Mouse (Mus musculus) forelimb bud, embryonic 11.5 days (tissue): ENCODE data around the gene Pitx1.

Experiments used
- DNase-seq: peaks from one replicate; pipeline ENCODE4 v3.0.0-alpha.2; 2012; ENCODE audit warnings: low read depth, low spot score

Gene Pitx1

DNA sequence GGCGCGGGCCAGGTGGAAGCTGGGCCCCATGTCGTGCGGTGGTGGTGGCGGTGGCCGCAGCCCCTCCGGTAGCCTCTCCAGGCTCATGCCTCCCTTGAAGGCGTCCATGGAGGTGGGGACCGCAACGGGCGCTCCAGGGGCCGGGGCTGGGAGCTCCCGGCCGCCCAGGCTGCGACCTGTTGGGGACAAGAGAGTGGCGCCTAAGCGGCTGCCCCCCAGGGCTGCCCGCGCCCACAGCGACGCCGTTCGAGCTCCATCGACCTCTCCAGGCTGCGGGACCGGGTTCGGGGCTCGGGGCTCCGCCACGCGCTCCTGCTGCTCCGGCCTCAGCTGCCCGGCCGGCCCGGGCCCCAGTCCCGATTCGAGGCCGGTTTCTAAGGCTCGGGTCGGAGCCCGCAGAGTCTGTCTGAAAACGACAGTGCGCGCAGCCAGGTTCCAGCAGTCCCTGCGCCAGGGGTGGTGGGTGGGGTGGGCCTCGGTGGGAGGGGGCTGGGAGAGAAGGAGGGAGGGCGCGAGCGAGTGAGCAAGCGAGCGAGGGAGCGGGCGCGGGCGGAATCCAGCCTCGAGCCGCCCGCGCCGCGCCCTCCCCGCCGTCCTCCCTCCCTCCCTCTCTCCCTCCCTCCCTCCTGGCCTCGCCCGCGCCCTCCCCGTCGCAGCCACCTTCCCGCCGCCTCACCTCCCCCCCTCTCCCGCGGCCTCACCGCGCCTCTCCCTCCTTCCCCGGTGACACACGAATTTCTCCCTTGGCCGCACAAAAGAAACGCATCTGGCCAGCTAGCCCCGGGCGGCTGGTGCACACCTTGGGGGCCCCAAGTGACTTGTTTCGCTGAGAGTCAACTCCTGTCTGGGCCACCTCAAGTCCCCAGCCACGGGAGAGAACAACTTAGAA is 4.9 kb downstream of the Pitx1 start:
- DNase-seq, result no peak

DNA sequence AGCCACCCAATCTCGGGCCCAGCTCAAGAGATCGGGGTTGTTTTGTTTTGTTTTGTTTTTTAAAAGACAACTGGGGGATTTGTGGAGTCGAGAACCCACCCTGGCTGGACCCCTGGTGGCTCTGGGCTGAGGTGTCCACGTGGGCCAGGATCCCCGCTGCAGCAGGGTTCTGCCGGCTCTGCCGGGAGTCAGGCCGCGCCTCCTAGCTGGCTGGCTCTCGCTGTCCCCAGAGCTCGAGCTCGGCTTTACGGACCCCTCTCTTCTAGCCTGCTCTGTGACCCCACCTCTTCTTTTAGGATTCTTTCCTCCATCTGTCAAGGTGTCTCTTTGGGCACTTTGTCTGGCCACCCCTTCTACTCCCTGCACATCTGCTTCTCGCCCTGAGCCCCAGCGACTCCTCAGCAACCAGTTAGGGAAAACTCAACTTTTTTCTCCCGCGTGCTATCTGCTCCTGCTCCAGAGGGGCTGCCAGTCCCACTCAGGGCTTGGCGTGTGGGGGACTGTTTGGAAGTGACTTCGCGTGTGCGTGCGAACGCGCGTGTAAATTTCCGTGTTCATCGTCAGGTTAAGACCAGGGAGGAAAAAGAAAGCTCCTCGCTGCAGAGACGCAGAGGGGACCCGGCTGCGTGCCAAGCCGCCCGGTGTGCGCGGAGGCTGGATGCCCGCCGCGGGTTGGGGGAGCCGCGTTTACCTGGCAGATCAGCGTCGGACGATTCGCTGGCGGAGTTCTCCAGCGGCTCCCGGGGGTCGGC is 5.7 kb downstream of the Pitx1 start:
- DNase-seq, result no peak

DNA sequence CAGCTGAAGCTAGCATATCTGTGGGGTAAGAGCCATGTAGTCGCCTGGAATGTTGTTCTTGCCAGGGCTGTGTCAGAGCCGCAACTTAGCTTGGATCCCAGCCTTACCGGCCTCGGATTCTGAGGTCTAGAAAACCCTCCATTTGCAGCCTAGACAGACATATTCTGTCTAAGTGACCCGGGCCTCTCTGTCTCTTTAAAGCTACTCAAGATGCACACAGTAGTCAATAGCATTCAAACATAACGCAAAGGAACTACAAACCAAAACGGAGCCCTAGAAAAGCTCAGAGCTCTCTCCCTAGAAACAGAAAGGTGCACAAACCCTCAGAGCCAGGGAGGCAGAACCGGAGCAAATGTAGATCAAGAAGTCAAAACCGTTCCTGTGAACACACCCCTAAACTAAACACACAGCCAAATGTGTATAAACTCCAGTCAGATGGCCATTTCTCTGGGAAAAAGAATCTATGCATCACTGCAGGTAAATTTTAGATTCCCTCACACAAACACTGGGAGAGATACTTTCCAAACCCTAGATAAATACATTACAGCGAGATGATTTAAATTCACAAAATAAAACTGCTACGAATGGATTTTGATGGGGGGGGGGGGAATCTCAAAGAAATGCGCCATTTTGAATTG is 6.9 kb downstream of the Pitx1 start:
- DNase-seq, result no peak

DNA sequence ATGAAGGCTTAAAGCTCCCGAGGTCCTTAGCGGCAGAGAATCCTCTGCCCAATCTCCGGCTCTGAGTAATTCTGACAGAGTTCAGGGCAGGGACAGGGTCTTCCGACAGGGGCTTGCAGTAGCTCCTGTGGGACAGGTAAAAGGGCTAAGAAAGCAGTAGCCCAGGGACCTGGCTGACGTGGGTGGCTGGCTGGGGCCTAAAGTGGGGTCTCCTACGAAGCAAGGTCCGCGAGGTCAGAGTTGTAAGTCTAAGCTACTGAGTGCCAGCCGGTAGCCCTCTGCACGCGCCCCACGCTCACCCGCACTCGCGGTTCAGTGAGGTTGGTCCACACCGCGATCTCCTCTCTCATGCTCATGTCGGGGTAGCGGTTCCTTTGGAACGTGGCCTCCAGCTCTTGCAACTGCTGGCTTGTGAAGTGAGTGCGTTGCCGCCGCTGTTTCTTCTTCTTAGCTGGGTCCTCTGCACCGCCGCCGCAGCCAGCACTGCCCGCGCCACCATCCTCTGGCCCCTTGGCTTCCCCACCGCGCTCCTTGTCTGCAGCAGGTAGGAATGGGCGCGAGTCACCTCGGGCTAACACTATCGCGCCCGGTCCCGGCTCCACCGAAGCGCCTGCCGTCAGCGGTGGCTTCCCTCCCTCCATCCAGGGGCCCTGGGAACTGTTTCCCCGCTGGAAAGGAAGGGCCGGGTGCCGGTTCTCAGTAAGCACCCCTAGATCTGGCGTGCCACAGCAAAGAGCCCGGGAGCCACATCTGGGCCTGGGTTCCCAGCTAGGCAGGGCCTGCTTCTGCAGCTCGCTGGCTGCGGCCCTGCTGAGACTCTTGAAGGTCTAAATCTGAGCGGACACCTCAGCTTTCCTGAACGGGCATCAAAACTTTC is 7.6 kb downstream of the Pitx1 start:
- no peak for DNase-seq

DNA sequence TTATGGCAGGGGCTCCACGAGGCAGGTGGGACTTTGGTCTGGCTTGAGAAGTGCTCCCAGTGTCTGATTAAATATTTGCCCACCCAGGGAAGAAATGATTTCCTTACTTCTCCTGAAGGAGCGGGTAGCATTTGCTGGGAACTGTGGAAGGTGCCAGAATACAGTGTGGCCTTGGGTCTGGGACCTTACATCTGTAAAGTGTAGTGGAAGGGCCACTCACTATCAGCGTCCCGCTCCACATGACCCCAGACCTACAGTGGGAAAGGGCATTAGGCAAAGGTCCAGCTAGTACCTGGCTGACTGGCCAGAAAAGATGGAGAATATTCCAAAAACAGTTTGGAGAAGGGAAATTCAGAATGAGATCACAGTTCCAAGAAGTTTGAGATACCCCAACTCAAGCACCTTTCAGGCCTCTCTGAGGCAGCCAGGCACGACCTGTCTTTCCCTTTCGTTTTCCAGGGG is 8.3 kb downstream of the Pitx1 start:
- DNase-seq, result no peak

DNA sequence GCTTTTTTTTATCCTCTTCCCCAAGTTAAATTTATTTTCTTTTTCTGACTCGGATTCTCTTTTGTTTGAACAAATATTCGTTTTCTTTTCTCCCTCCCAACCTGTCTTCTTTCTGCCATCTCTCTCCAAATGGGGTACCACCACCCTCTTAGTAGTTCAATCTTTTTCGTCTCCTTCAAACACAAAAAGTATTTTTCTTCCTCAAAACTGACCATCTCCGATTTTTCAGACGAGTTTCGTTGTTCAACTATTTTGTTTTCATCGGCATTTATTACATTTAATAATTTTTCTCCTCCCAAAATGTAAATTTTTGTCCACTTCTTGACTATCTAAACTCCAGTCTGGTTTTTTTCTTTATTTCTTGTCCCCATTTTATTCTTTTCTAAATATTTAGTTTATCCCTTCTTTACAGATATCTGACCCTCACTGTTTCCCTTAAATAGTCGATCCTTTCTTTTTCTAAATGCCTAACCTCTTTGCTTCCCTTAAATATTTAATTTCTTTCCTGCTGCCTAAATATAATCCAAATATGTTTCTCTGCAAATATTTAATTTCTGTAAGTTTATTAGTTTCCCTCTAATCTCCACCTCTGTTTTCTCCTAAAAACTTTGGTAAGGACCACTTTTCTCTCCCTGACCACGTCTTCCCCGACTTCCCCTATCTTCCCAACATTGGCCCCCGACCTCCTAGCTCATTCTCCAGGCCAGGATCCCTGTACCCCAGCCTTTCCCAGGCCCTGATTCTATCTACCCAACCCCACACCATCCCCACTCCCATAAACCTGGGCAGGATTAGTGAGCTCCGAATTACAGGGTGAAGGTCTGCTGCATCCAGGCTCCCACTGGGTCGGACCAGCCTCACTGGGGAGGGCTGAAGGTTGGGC is 9.0 kb downstream of the Pitx1 start:
- DNase-seq, result no peak

DNA sequence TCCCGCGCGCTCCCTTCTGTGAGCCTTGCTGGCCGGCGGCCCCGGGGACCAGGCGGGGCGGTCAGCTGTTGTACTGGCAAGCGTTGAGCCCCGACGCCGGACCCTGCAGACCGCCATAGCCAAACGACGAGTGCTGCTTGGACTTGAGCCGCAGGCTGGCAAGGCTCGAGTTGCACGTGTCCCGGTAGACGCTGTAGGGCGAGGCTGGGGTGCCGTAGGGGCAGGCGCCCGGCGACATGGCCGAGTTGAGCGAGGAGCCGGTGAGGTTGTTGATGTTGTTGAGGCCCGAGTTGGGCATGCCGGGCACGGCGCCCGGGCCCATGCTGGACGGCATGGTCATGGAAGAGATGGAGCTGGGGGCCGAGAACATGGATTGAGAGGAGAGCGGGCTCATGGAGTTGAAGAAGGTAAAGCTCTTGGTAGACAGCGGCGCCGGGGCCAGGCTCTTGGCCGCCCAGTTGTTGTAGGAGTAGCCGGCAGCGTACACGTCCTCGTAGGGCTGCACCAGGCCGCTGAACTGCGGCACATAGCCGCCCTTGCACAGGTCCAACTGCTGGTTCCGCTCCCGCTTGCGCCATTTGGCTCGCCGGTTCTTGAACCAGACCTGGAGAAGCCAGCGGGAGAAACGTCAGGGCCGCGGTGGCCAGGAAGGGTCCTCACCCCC is 9.9 kb downstream of the Pitx1 start:
- DNase-seq, result no peak

DNA sequence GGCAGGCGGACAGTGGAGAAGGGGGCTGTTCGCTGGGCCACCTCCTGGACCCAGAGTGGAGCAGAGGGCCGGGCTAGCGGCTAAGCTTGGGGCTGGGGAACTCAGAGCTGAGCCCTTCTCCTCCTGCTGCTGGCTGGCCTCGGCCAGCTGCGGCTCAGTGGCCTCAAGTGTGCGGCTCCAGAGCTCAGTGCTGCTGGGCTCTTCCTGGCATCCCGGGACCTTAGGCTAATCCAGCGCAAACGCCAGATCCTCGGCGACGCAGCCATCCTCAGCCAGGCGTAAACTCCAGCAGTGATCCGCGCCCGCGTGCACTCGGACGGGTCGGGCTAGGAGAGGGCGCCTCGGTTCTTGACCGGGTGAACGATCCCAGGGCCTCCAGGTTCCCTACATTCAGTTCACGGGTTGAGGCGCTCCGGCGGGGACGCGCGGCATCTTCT is 10.7 kb downstream of the Pitx1 start:
- DNase-seq, result no peak

DNA sequence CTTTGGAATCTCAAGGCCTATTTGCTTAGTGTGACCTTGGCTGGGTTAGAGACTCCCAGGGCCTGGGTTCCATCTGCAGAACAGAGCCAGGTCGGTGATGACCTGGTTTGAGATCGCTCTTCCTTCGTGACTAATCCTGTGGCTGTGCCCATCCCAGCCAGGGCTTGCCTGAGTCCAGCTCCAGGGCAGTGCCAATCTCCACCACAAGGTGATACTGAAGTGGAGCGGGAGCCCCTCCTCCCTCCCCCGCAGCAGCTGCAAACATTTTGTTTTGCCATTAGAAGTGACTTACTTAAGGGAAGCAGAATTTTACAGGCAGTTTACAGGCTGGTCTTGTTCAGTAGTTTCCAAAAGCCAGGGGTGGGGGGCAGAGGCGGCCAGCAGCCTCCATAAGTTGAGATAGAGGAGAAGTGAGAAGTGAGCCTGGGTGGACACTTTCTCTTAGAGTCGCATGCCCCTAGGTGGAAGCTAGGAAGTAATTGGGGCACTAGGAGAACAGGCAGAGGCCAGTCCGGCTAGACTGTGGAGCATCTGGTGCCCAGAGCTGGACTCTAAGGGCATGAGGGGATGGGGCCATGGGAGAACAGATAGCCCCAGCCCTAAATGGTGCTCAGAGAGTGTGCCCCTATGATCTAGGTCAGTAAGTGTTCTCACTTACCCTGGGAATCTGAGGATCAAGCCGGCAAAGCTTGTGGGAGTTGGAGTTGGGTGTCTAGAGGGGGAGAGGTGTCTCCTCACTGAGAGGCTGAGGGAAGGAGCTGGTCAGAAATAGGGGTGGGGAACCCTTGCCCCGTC is 11.6 kb downstream of the Pitx1 start:
- no peak for DNase-seq

DNA sequence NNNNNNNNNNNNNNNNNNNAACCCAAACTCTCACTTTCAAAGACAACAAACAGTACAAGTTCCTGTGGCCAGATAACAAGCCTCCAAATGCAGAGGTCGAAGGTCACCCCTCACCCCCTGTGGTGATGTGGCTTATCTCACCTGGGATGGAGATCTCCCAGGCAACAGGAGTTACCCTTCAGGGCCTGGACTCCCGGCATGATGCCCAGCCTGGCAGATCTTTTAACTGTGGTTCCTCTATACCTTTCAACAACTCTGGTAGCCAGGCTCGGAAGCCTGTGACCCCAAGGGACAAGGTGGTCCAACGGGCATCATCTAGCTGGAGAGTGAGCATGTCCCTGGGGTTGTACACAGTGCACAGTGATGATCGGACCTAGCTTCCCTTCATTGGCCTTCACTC is 13.5 kb downstream of the Pitx1 start:
- DNase-seq, result no peak

DNA sequence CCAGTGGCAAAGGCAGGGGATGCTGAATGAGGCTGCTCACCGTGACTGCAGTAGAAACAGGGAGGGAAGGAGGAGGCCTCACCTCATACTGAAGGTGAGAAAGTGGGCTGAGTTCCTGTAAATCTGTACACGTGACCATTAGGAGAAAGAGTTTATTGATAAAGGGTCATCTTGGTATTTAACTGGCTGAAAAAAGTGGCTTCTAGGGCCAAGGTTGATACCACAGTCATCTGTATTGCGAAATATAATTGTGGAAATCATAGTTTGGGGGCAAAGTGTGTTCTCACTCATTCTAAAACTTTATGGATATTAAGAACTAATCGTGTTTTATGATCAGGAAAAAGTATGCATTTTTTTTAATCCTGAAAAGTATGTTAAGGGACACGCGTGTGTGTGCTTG is 21.2 kb downstream of the Pitx1 start:
- no peak for DNase-seq

DNA sequence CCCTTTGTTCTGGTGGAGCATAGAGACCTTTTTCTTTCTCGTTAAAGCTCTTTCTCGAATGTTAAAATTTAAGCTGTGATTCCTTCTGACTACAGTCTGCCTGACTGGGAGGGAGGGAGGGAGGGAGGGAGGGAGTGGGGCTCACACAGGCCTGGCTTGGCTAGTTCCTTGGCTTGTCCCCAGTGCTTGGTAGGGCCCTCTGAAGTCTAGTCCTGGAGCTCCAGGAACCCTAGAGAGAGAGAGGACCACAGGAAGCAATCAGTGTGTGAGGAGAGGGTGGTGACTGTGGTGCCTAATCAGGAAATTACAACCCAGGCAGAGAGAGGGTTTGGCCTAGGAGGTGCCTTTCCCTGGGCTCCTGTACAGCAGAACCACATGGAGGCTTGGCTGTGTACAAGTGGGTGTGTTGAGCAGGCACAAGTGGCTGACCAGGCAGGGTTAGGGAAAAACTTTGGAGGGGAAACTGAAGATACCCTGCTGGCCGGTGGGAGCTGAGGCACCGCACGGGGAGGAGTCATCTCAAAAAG is 22.4 kb downstream of the Pitx1 start:
- no peak for DNase-seq

DNA sequence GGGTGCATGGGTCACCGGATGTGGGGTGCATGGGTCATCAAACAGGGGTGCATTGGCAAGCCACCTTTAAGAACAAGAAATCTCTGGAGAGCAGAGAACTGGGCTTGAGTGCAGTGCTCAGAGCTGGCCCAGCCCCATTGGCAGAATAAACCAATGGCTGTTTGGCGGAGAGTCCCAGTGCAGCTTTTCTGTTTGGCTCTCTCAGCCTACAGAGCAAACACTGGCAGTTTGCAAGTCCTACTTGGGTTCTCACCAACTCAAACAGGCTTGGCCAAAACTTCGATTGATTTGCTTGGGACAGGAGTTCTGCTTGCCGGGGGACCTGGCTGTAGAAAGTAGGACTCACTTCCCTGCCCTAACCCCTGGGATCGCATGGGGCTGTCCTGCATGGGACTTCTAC is 25.0 kb downstream of the Pitx1 start:
- no peak for DNase-seq

DNA sequence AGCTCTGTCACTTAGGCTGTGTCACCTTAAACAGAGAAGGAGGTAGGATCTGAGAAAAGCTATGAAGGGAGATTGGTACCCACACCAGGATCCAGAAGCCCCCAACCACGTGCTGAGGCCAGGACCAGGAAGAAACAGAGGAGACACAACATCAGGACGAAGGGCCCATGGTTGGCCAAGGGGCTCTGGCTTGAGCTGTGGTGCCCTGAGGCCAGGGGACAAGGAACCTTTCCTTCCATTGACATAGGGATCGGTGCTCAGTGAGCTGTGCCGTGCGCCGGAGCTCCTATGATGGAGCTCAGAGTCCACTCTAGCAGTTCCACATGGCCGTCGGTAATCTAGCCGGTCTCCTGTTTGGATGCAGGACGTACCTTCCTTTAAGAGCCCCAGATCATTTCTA is 26.3 kb downstream of the Pitx1 start:
- no peak for DNase-seq

DNA sequence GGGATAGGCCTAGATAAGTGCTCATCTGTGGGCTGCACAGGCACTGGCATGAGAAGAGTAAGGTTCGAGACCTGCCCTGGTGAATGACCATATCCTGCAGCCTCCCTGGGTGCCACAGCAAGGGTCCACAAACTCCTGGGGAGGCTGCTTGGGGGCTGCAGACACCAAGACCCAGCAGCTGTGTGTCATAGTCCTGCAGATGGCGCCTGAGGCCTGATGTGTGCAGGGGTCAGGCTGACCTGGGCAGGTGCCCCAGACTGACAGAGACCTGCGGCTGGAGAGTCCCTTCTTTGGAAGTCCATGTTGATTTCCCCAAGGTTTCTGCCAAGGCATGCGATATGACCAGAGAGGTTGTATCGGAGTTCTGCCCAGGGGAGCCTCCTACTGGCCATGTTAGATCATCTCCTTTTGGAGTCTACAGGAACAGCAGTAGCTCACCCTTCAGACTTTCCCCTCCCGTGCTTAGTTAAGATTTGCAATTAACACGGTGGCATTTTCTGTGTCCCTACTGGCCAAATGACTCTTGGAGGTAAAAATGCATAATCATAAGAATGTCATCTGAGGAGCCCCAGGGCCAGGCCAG is 26.9 kb downstream of the Pitx1 start:
- DNase-seq, result no peak

DNA sequence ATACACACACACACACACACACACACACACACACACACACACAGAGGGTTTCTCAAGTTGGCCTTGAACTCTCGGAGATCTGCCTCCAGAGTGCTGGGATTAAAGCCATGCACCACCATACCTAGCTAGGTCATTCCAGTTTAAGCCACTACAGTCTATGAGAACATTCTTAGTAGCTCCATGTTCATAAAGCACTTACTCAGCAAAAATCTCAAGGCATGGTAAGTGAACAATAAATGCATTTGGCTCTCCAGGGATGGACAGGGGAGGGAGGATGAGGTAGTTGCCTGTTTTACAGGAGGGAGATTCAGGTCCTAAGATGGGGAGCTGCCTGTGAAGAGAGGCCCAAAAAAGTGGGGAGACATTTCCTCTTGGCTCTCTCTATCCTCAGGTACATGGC is 32.0 kb downstream of the Pitx1 start:
- DNase-seq, result no peak

DNA sequence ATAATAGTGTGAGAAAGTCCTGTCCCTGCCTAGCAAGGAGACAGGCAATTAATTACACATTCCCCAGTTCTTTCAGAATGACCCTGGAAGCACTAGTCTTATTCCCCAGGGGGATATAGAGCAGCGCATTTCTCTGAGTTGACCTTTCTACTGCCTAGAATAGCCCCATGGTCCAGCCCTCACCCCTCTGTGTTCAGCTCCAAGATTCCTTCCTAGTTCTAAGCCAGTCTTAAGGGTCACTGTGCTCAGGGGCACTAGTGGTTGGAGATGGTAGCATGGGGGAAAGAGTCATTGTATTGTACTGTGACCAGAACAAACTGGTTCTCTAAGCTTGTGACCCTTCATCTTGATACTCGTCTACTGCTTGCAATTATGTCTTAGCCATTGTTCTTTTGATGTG is 34.7 kb downstream of the Pitx1 start:
- DNase-seq, result no peak

DNA sequence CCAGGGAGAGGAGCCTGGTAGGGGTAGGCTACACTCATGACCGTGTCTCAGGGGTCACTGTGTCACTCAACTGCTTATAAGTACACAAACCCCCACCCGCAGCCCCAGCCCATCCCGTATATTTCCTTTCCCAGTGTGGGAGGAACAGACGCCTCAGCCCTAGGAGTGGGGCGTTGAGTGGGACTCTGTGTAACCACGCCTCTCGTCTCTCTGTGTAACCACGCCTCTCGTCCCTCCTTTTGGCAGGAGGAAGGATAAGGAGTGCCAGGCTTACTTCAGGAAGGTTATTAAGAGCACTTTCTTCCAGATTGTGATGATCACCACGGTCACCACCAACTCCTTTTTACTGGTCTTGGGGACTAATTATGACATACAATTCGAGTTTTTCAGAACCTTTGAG is 49.9 kb downstream of the Pitx1 start:
- DNase-seq, result no peak
